Comparison of ENCODE assay signal across 26 mouse cellular contexts in genomic region chr1:119807707-119808106, GRCm38 (mm10). TPM values are rescaled to one million over a fixed set of nuclear protein-coding genes. Genes with fewer than 3 reads are reported as not detected.
A peak's percentile ranks its signal among the peaks of the same experiment; 100 is the strongest.
DNase-seq lines count a peak whose midpoint lies in the region; ATAC-seq and TF ChIP-seq lines count a peak whose summit lies in the region.
"Had no signal": no experiment of that assay in that cellular context is flagged by ENCODE, and none has a peak within 500 bp of the region (broad histone marks: within the 10 kb centered on the region; RNA-seq: fewer than 3 reads in every experiment).

No protein-coding gene starts in this region.

- TF ChIP-seq RAD21 in MEL (IDR thresholded peaks at IDR 0.05; ENCODE audit: low read depth, low read length), result no peak

- no peak for TF ChIP-seq POLR2A in MEL (IDR thresholded peaks at IDR 0.05; ENCODE audit: control insufficient read depth in 1 of 2, insufficient read depth in 1 of 2, low read depth in 1 of 2, low read length in 2 of 2, poor library complexity in 1 of 2)

- H3K36me3 ChIP-seq in MEL (ENCODE audit: control insufficient read depth in 1 of 2, insufficient read depth in 2 of 2, low read length in 2 of 2), result peaks cover 0 to 19% of the 10 kb centered on the region in 2 experiments; a peak in 2 of 4 replicates
- no peaks in the 10 kb centered on the region for H3K36me3 ChIP-seq in embryonic facial prominence, embryonic 10.5 days (replicated peaks)
- no peaks in the 10 kb centered on the region for H3K36me3 ChIP-seq in hindbrain, postnatal 0 days (ENCODE audit: insufficient read depth, low read length)
- H3K36me3 ChIP-seq: embryonic facial prominence, embryonic 13.5 days; embryonic facial prominence, embryonic 15.5 days; forebrain, embryonic 10.5 days; forebrain, embryonic 12.5 days had no signal

- H3K27ac ChIP-seq in MEL (ENCODE audit: control insufficient read depth, low read depth, low read length), result no peak overlapping the region
- H3K27ac ChIP-seq in embryonic facial prominence, embryonic 10.5 days (replicated peaks), result no peak overlapping the region
- no peak overlapping the region for H3K27ac ChIP-seq in hindbrain, postnatal 0 days
- H3K27ac ChIP-seq: embryonic facial prominence, embryonic 13.5 days; embryonic facial prominence, embryonic 15.5 days; forebrain, embryonic 10.5 days; forebrain, embryonic 12.5 days had no signal

- WGBS in embryonic facial prominence, embryonic 10.5 days, result 92% methylated on average over 1 of the region's 1 CpGs
- WGBS in hindbrain, postnatal 0 days, result 94% methylated on average over 1 of the region's 1 CpGs

- no peak for TF ChIP-seq CTCF in MEL (IDR thresholded peaks at IDR 0.05 in 2 of 3, conservative IDR thresholded peaks at IDR 0.05 in 1 of 3; ENCODE audit: control insufficient read depth in 1 of 3, insufficient read depth in 1 of 3, low read depth in 2 of 3, low read length in 3 of 3, poor library complexity in 1 of 3, severe bottlenecking in 1 of 3)
- no peak for TF ChIP-seq CTCF in hindbrain, postnatal 0 days (IDR thresholded peaks at IDR 0.05; ENCODE audit: low read depth)

- DNase-seq in MEL (ENCODE audit: low read depth, low spot score), result peak; percentile 57
- DNase-seq in kidney, adult 9 months, result no peak
- no peak for DNase-seq in embryonic facial prominence, embryonic 10.5 days (ENCODE audit: low spot score)
- DNase-seq in hindbrain, postnatal 0 days (ENCODE audit: low spot score), result no peak
- DNase-seq: adrenal gland, adult 8-10 months; adrenal gland, postnatal 14 days; adrenal gland, postnatal 36 days; B cell, adult 2 months; cerebellum, adult 11-12 months; cerebellum, adult 2 months; cerebellum, adult 9-10 months; cerebellum, postnatal 10 days; cerebellum, postnatal 25 days had no signal

- no peaks in the 10 kb centered on the region for H3K27me3 ChIP-seq in MEL (ENCODE audit: control insufficient read depth in 1 of 2, insufficient read depth in 2 of 2, low read length in 2 of 2)
- no peaks in the 10 kb centered on the region for H3K27me3 ChIP-seq in embryonic facial prominence, embryonic 10.5 days (replicated peaks; ENCODE audit: low read depth, poor library complexity, severe bottlenecking)
- no peaks in the 10 kb centered on the region for H3K27me3 ChIP-seq in hindbrain, postnatal 0 days (ENCODE audit: insufficient read depth, low read length)
- H3K27me3 ChIP-seq: CH12.LX; embryonic facial prominence, embryonic 13.5 days; embryonic facial prominence, embryonic 15.5 days; forebrain, embryonic 12.5 days; Patski had no signal

- no peak overlapping the region for H3K4me2 ChIP-seq in hindbrain, postnatal 0 days (ENCODE audit: low read depth, low read length)
- H3K4me2 ChIP-seq: embryonic facial prominence, embryonic 13.5 days; embryonic facial prominence, embryonic 15.5 days; forebrain, embryonic 12.5 days had no signal

- H3K9ac ChIP-seq in MEL (ENCODE audit: control insufficient read depth, low read depth, low read length, poor library complexity, severe bottlenecking), result no peak overlapping the region
- no peak overlapping the region for H3K9ac ChIP-seq in hindbrain, postnatal 0 days (replicated peaks; ENCODE audit: low read length)
- H3K9ac ChIP-seq: embryonic facial prominence, embryonic 13.5 days; embryonic facial prominence, embryonic 15.5 days; forebrain, embryonic 12.5 days had no signal

- H3K4me3 ChIP-seq in MEL (ENCODE audit: control insufficient read depth in 1 of 2, insufficient read depth in 1 of 2, low read depth in 2 of 2, low read length in 2 of 2), result no peak overlapping the region
- H3K4me3 ChIP-seq in embryonic facial prominence, embryonic 10.5 days, result no peak overlapping the region
- H3K4me3 ChIP-seq in hindbrain, postnatal 0 days (ENCODE audit: low read length), result no peak overlapping the region
- H3K4me3 ChIP-seq: embryonic facial prominence, embryonic 13.5 days; embryonic facial prominence, embryonic 15.5 days; erythroblast, embryonic 14.5 days; forebrain, embryonic 10.5 days; forebrain, embryonic 12.5 days had no signal

- H3K79me2 ChIP-seq in MEL (ENCODE audit: control insufficient read depth, insufficient read depth, low read length, poor library complexity), result peaks cover 6% of the 10 kb centered on the region; the same call in 1 of the 2 replicates

- TF ChIP-seq EP300 in MEL (IDR thresholded peaks at IDR 0.05; ENCODE audit: low read depth in 1 of 2, low read length in 2 of 2), result peak; percentile 74 to 84

- H3K9me3 ChIP-seq in MEL (replicated peaks; ENCODE audit: insufficient read depth, low read length), result no peaks in the 10 kb centered on the region
- no peaks in the 10 kb centered on the region for H3K9me3 ChIP-seq in embryonic facial prominence, embryonic 10.5 days
- no peaks in the 10 kb centered on the region for H3K9me3 ChIP-seq in hindbrain, postnatal 0 days (ENCODE audit: low read length)
- H3K9me3 ChIP-seq: embryonic facial prominence, embryonic 13.5 days; embryonic facial prominence, embryonic 15.5 days; forebrain, embryonic 10.5 days; forebrain, embryonic 12.5 days; G1E had no signal

- peak; percentile 50; the same call in 1 of the 2 replicates for ATAC-seq in megakaryocyte progenitor cell, adult 5-6 weeks (replicated peaks; ENCODE audit: poor library complexity)
- no peak for ATAC-seq in hindbrain, postnatal 0 days
- ATAC-seq: activated CD4-positive, CD25-positive, alpha-beta regulatory T cell, adult 4 months; CD4-positive, CD25-positive, alpha-beta regulatory T cell, adult 4 months; forebrain, embryonic 14.5 days; forebrain, embryonic 16.5 days; Patski had no signal

- peaks cover 0 to 28% of the 10 kb centered on the region in 2 experiments; a peak in 2 of 4 replicates for H3K4me1 ChIP-seq in MEL (ENCODE audit: control insufficient read depth in 1 of 2, insufficient read depth in 2 of 2, low read length in 2 of 2)
- no peaks in the 10 kb centered on the region for H3K4me1 ChIP-seq in embryonic facial prominence, embryonic 10.5 days
- H3K4me1 ChIP-seq in hindbrain, postnatal 0 days (ENCODE audit: insufficient read depth, low read length), result no peaks in the 10 kb centered on the region
- H3K4me1 ChIP-seq: embryonic facial prominence, embryonic 13.5 days; embryonic facial prominence, embryonic 15.5 days; forebrain, embryonic 10.5 days; forebrain, embryonic 12.5 days had no signal

TF ChIP-seq in MEL, 35 proteins besides CTCF, POLR2A, EP300 and RAD21:
- TF ChIP-seq TCF12 (IDR thresholded peaks at IDR 0.05; ENCODE audit: low read depth, low read length) (peak; percentile 81), MEF2A (IDR thresholded peaks at IDR 0.05; ENCODE audit: extremely low read depth, insufficient replicate concordance, low read depth, low read length, poor library complexity, severe bottlenecking) (peak; percentile 43; the same call in 1 of the 2 replicates), TAL1 (IDR thresholded peaks at IDR 0.05; ENCODE audit: low read length) (peak; percentile 77), UBTF (IDR thresholded peaks at IDR 0.05; ENCODE audit: borderline replicate concordance, insufficient read depth, low read depth, low read length) (no peak), SIN3A (IDR thresholded peaks at IDR 0.05; ENCODE audit: low read length) (0 out of 2 replicates have a peak, but pooled peaks have one; percentile 31), CHD1 (IDR thresholded peaks at IDR 0.05; ENCODE audit: low read depth, low read length) (no peak), CHD2 (IDR thresholded peaks at IDR 0.05; ENCODE audit: low read length) (no peak), ZKSCAN1 (IDR thresholded peaks at IDR 0.05; ENCODE audit: low read depth, low read length) (no peak), ZMIZ1 (IDR thresholded peaks at IDR 0.05; ENCODE audit: low read depth, low read length) (no peak), GATA1 (IDR thresholded peaks at IDR 0.05; ENCODE audit: low read depth, low read length) (peak; percentile 81), RCOR1 (IDR thresholded peaks at IDR 0.05; ENCODE audit: low read depth, low read length) (peak; percentile 77), USF1 (IDR thresholded peaks at IDR 0.05; ENCODE audit: low read depth, low read length) (no peak), SMC3 (IDR thresholded peaks at IDR 0.05; ENCODE audit: low read depth, low read length) (no peak)

RNA-seq across cellular contexts. Expression of gene Ptpn4, which starts 29.7 kb away (rescaled TPM):
- total RNA-seq in MEL (2012; rRNA removed), result 8.7 and 9.5 TPM in 2 replicates
- 100 to 1,000 TPM in 1 of 2 experiments, 1 to 10 TPM in 1; 6.2 to 527 TPM for polyA plus RNA-seq in MEL (2012; ENCODE audit: insufficient read depth in 1 of 2, insufficient read length in 2 of 2, low read depth in 1 of 2, low replicate concordance in 2 of 2, missing spikeins in 1 of 2)
- 18.8 and 21.3 TPM in 2 replicates for total RNA-seq in megakaryocyte progenitor cell, adult 5-6 weeks (2015)
- total RNA-seq in megakaryocyte progenitor cell, adult 5-6 weeks (2017), result 8.1 and 9.5 TPM in 2 replicates
- 5.4 and 6.3 TPM in 2 replicates for polyA plus RNA-seq in embryonic facial prominence, embryonic 10.5 days (2016; fragmentation: Nextera tagmentation; extraction: Ambion mirVana)
- 30.3 and 36.4 TPM in 2 replicates for total RNA-seq in hindbrain, postnatal 0 days (2014; rRNA removed)
- polyA plus RNA-seq in hindbrain, postnatal 0 days (2015; fragmentation: Nextera tagmentation; extraction: Ambion mirVana), result 7.3 and 7.6 TPM in 2 replicates
